Mouse (Mus musculus): ENCODE measurements around the gene Methig1. TPM values are rescaled to one million over a fixed set of nuclear protein-coding genes. Genes with fewer than 3 reads are reported as not detected.
"Not testable (repeated sequence)": the region's sequence is repeated elsewhere in the genome, so short reads cannot be mapped to it uniquely, and the experiment has no call there.

Methig1 gene
- polyA plus RNA-seq, 1 experiment from 2014 or later = not detected

DNA sequence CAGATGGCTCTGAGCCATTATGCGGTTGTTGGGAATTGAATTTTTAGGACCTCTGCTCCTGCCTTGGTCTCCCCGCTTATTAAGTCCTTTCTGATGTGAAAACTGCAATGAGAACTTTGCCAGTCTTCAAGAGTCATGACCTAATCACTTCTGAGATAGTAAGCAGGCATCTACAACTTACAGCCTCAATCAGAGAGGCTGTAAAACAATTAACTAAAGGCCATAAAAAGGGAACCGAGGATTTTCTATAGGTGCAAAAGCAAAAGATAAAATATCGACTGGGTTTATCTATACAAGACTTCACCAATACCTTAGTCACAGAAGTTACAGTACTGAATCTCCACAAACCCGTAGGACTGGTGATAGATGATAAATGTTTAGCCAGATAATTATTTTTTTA, 2.9 kb downstream of the Methig1 start:
- Histone ChIP-seq H3K4me2 (ENCODE audit: low read depth, low read length) (no peak overlapping the region), H3K4me1 (ENCODE audit: control insufficient read depth, insufficient read depth, low read length) (peaks cover 9% of the 10 kb centered on the region), H3K9ac (ENCODE audit: low read length) (no peak overlapping the region), H3K27me3 (ENCODE audit: control insufficient read depth, insufficient read depth, low read length) (no peaks in the 10 kb centered on the region), H3K9me3 (replicated peaks; ENCODE audit: control insufficient read depth, low read length) (no peaks in the 10 kb centered on the region), H3K27ac (ENCODE audit: low read length) (no peak overlapping the region), H3K4me3 (ENCODE audit: low read length) (no peak overlapping the region), H3K36me3 (ENCODE audit: control insufficient read depth, insufficient read depth) (no peaks in the 10 kb centered on the region)
- ATAC-seq (replicated peaks; ENCODE audit: extremely low read depth, insufficient read depth, low FRiP score) = no peak
- WGBS = 80% methylated on average over 5 of the region's 5 CpGs

DNA sequence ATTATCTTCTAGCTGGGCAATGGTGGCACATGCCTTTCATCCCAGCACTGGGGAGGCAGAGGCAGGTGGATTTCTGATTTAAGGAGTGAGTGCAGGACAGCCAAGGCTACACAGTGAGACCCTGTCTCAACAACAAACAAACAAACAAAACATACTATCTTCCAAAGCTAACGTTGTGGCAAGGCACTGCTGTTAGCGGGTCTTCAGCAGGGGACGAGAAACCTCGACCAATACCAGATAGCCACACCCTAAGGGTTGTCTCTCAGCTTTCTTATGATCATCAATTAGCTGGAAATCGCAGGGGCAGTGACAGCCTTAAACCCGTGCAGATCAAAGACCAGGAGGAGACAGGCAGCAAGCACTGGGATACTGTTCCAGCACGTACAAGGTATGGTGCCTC, 11.3 kb downstream of the Methig1 start, which contains the start of gene Higd1c:
Gene Higd1c, plus strand, starts transcription at position 301 of the 400 bp plus-strand sequence.
- no peaks in the 10 kb centered on the region for H3K4me1 ChIP-seq (ENCODE audit: control insufficient read depth, insufficient read depth, low read length)
- no peak within 1 kb of the TSS for H3K4me2 ChIP-seq (ENCODE audit: low read depth, low read length)
- WGBS = 64% methylated on average over 7 of the region's 7 CpGs
- H3K4me3 ChIP-seq (ENCODE audit: low read length) = no peak within 1 kb of the TSS
- H3K27ac ChIP-seq (ENCODE audit: low read length) = no peak within 1 kb of the TSS
- no peak for ATAC-seq (replicated peaks; ENCODE audit: extremely low read depth, insufficient read depth, low FRiP score)
- peaks cover 7% of the 10 kb centered on the region; the same call in 1 of the 2 replicates for H3K9me3 ChIP-seq (replicated peaks; ENCODE audit: control insufficient read depth, low read length)
- H3K27me3 ChIP-seq (ENCODE audit: control insufficient read depth, insufficient read depth, low read length) = no peaks in the 10 kb centered on the region
- H3K36me3 ChIP-seq (ENCODE audit: control insufficient read depth, insufficient read depth) = no peaks in the 10 kb centered on the region
- H3K9ac ChIP-seq (ENCODE audit: low read length) = no peak within 1 kb of the TSS

DNA sequence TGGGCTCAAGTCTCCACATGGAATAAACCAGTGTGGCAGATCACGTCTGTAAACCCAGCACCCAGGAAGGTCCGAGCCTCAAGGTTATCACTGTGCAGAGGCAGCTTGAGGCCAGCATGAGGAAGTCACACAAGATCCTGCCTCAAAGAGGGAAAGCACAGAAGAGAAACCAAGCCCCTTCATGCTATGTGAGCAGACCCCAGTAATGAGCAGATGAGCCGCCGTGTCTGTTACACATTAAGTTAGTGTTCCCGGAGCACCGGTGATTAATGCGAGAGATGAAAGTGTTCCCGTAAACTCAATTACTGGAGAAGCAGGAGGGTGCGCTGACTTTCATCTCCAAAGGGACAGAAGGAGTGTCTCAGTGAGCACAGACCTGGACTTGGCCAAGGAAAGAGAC, 13.0 kb downstream of the Methig1 start:
- H3K27me3 ChIP-seq (ENCODE audit: control insufficient read depth, insufficient read depth, low read length); H3K36me3 ChIP-seq (ENCODE audit: control insufficient read depth, insufficient read depth); ATAC-seq (replicated peaks; ENCODE audit: extremely low read depth, insufficient read depth, low FRiP score); H3K9ac ChIP-seq (ENCODE audit: low read length); H3K4me2 ChIP-seq (ENCODE audit: low read depth, low read length); H3K4me1 ChIP-seq (ENCODE audit: control insufficient read depth, insufficient read depth, low read length); H3K27ac ChIP-seq (ENCODE audit: low read length); H3K4me3 ChIP-seq (ENCODE audit: low read length); H3K9me3 ChIP-seq (replicated peaks; ENCODE audit: control insufficient read depth, low read length): not testable (repeated sequence)
- 84% methylated on average over 9 of the region's 9 CpGs for WGBS

DNA sequence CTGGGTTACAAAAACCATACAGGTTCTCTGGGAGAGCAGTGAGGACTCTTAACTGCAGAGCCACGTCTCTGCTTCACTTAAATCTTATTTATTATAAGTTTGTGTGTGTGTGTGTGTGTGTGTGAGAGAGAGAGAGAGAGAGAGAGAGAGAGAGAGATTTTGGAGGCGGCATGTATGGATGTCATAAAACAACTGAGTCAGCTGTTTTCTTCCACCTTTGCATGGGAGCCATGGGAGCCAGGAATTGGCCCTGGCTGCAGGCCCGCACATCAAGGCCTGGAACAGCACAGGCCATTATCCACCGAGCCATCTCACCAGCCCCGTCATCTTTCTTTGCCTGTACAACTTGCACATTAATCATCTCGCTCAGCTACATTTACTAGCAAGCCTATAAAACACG, 14.2 kb downstream of the Methig1 start:
- Histone ChIP-seq H3K9ac (ENCODE audit: low read length) (no peak overlapping the region), H3K27ac (ENCODE audit: low read length) (no peak overlapping the region), H3K4me2 (ENCODE audit: low read depth, low read length) (no peak overlapping the region), H3K27me3 (ENCODE audit: control insufficient read depth, insufficient read depth, low read length) (no peaks in the 10 kb centered on the region), H3K4me3 (ENCODE audit: low read length) (no peak overlapping the region), H3K9me3 (replicated peaks; ENCODE audit: control insufficient read depth, low read length) (peaks cover 7% of the 10 kb centered on the region; the same call in 1 of the 2 replicates), H3K4me1 (ENCODE audit: control insufficient read depth, insufficient read depth, low read length) (no peaks in the 10 kb centered on the region), H3K36me3 (ENCODE audit: control insufficient read depth, insufficient read depth) (no peaks in the 10 kb centered on the region)
- 77% methylated on average over 7 of the region's 7 CpGs for WGBS
- no peak for ATAC-seq (replicated peaks; ENCODE audit: extremely low read depth, insufficient read depth, low FRiP score)

DNA sequence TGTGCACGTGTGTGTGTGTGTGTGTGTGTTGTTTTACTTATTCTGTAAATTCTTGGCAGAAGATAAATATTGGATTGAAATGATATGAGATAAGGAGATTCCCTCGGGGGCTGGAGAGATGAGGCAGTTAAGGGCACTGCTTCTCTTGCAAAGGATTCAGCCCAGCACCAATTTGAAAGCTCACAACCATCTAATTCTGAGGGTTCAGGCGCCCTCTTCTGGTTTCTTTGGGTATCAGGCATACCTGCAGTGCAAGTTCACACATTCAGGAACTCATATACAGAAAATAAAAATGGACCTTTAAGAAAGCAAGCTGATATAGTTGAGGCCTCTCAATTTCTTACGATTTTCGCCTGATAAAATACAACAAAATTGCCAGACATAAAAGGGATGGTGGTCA, 22.1 kb downstream of the Methig1 start:
- H3K9ac ChIP-seq (ENCODE audit: low read length) = no peak overlapping the region
- no peaks in the 10 kb centered on the region for H3K27me3 ChIP-seq (ENCODE audit: control insufficient read depth, insufficient read depth, low read length)
- H3K4me2 ChIP-seq (ENCODE audit: low read depth, low read length) = no peak overlapping the region
- peaks cover 4% of the 10 kb centered on the region; the same call in 1 of the 2 replicates for H3K9me3 ChIP-seq (replicated peaks; ENCODE audit: control insufficient read depth, low read length)
- ATAC-seq (replicated peaks; ENCODE audit: extremely low read depth, insufficient read depth, low FRiP score) = no peak
- WGBS = 22% methylated on average over 5 of the region's 5 CpGs
- no peaks in the 10 kb centered on the region for H3K4me1 ChIP-seq (ENCODE audit: control insufficient read depth, insufficient read depth, low read length)
- H3K4me3 ChIP-seq (ENCODE audit: low read length) = no peak overlapping the region
- H3K27ac ChIP-seq (ENCODE audit: low read length) = no peak overlapping the region
- H3K36me3 ChIP-seq (ENCODE audit: control insufficient read depth, insufficient read depth) = no peaks in the 10 kb centered on the region

DNA sequence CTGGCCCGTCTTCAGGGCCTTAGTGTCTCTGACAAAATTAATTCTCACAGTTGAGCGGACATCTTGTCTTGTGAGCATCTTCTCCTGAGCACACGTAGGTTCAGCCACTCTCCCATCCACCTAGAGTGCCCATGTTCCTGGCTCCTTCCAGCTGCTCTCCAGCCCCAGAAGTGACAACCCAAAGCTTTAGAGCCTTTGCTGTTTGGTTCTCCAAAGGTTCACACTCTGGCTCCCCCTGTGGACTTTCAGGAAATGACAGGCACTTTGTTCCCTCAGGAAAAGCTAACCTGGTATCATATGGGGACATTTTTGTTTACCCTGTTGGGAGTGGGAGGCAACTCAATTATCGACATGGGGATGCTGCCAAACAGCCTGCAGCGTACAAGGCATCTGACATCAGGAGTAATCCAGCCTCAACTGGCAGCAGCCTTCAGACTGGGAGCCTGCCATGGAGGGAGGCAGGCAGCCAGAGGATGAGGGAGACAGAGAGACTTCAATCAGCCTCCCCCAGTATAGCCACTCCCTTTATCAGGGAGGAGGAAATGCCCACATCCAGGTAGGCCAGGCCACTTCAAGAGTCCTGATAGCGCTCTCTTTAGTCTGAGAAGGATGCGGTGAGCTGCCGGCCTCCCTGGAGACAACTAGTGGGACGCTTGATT, 25.0 kb downstream of the Methig1 start:
- H3K27me3 ChIP-seq (ENCODE audit: control insufficient read depth, insufficient read depth, low read length); ATAC-seq (replicated peaks; ENCODE audit: extremely low read depth, insufficient read depth, low FRiP score); H3K27ac ChIP-seq (ENCODE audit: low read length); H3K4me1 ChIP-seq (ENCODE audit: control insufficient read depth, insufficient read depth, low read length); H3K9ac ChIP-seq (ENCODE audit: low read length); H3K9me3 ChIP-seq (replicated peaks; ENCODE audit: control insufficient read depth, low read length); H3K4me3 ChIP-seq (ENCODE audit: low read length); H3K4me2 ChIP-seq (ENCODE audit: low read depth, low read length); H3K36me3 ChIP-seq (ENCODE audit: control insufficient read depth, insufficient read depth): not testable (repeated sequence)
- WGBS = 31% methylated on average over 3 of the region's 9 CpGs

DNA sequence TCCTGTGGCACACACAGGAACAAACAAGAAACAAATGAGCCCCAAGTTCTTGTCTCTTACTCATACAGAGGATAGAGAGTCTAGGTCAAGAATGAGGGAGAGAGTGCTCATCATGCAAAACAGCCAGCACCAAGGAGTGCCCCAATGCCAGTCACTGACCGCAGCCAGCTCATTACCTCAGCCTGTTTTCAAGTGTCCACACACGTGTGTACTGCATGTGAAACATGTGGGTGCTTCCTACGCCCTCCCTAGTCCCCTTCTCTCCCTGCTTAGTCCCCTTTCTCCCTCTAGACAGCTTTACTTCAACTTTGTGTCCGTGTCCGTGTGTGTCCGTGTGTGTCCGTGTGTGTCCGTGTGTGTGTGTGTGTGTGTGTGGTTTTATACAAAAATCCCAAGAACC, 26.7 kb downstream of the Methig1 start:
- Histone ChIP-seq H3K4me3 (ENCODE audit: low read length) (no peak overlapping the region), H3K4me1 (ENCODE audit: control insufficient read depth, insufficient read depth, low read length) (no peaks in the 10 kb centered on the region), H3K4me2 (ENCODE audit: low read depth, low read length) (no peak overlapping the region), H3K9ac (ENCODE audit: low read length) (no peak overlapping the region), H3K9me3 (replicated peaks; ENCODE audit: control insufficient read depth, low read length) (no peaks in the 10 kb centered on the region), H3K27me3 (ENCODE audit: control insufficient read depth, insufficient read depth, low read length) (no peaks in the 10 kb centered on the region), H3K27ac (ENCODE audit: low read length) (no peak overlapping the region), H3K36me3 (ENCODE audit: control insufficient read depth, insufficient read depth) (no peaks in the 10 kb centered on the region)
- 76% methylated on average over 8 of the region's 8 CpGs for WGBS
- ATAC-seq (replicated peaks; ENCODE audit: extremely low read depth, insufficient read depth, low FRiP score) = no peak

DNA sequence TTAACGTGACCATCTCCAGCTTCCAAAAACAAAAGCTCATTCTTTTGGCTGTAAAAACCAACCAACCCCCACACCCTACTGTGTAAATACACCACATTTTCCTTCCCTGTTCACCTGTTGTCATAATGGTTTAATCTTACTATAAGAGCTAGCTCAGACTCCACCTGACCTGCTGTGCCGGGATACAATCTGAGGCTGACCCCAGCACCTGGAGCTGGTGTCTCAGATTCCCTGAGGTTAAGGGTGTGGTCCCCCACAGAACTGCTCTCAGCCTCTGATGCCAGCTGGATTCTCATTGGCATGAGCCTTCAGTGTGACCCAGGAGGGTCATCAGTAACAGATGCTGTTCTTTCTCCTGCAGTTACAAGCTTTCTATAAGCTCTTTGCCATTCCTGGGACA, 27.2 kb downstream of the Methig1 start:
- 75% methylated on average over 2 of the region's 2 CpGs for WGBS

DNA sequence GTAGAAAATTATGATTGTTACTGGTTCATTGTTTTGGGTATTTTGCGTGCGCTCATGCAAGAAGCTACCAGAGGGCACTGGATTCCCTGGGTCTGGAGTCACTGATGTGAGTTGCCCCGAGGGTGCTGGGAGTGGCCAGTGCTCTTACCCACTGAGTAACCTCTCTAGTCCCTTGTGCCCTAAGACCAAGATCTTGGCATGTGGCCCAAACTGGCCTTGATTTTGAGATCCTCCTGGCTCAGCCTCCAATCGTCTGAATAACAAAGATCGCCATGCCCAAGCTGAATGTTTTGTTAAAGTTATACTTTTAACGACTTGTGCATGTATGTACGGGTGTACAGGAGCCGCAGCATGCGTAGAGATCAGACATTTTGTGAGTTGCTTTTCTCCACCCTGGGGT, 32.8 kb downstream of the Methig1 start:
- H3K4me2 ChIP-seq (ENCODE audit: low read depth, low read length) = no peak overlapping the region
- no peak overlapping the region for H3K9ac ChIP-seq (ENCODE audit: low read length)
- no peaks in the 10 kb centered on the region for H3K27me3 ChIP-seq (ENCODE audit: control insufficient read depth, insufficient read depth, low read length)
- 87% methylated on average over 9 of the region's 9 CpGs for WGBS
- no peak for ATAC-seq (replicated peaks; ENCODE audit: extremely low read depth, insufficient read depth, low FRiP score)
- H3K36me3 ChIP-seq (ENCODE audit: control insufficient read depth, insufficient read depth) = no peaks in the 10 kb centered on the region
- H3K4me1 ChIP-seq (ENCODE audit: control insufficient read depth, insufficient read depth, low read length) = peaks cover 3% of the 10 kb centered on the region; the same call in 1 of the 2 replicates
- no peak overlapping the region for H3K27ac ChIP-seq (ENCODE audit: low read length)
- no peak overlapping the region for H3K4me3 ChIP-seq (ENCODE audit: low read length)
- no peaks in the 10 kb centered on the region for H3K9me3 ChIP-seq (replicated peaks; ENCODE audit: control insufficient read depth, low read length)

More for the DNA sequence above, 27.2 kb downstream of the Methig1 start:
- Histone ChIP-seq H3K4me2 (ENCODE audit: low read depth, low read length) (no peak overlapping the region), H3K9me3 (replicated peaks; ENCODE audit: control insufficient read depth, low read length) (no peaks in the 10 kb centered on the region), H3K4me3 (ENCODE audit: low read length) (no peak overlapping the region), H3K4me1 (ENCODE audit: control insufficient read depth, insufficient read depth, low read length) (no peaks in the 10 kb centered on the region), H3K9ac (ENCODE audit: low read length) (no peak overlapping the region), H3K27ac (ENCODE audit: low read length) (no peak overlapping the region), H3K36me3 (ENCODE audit: control insufficient read depth, insufficient read depth) (no peaks in the 10 kb centered on the region), H3K27me3 (ENCODE audit: control insufficient read depth, insufficient read depth, low read length) (no peaks in the 10 kb centered on the region)
- no peak for ATAC-seq (replicated peaks; ENCODE audit: extremely low read depth, insufficient read depth, low FRiP score)

Measured in heart, embryonic 16.5 days (tissue).